Mouse (Mus musculus) central nervous system, embryonic 18 days (tissue): ENCODE results near the gene Abcf1. TPM values are rescaled to one million over a fixed set of nuclear protein-coding genes. Genes with fewer than 3 reads are reported as not detected.

Experiments
- polyA plus RNA-seq: library from polyadenylated mRNA; depleted of rRNA; stranded (reverse); fragments of >200 nt; gene quantifications from 2 replicates; pipeline ENCODE4 v1.2.3, GENCODE M21; 2012; rRNA removed

Gene Abcf1
- polyA plus RNA-seq, result 77.3 and 77.5 TPM in 2 replicates

DNA sequence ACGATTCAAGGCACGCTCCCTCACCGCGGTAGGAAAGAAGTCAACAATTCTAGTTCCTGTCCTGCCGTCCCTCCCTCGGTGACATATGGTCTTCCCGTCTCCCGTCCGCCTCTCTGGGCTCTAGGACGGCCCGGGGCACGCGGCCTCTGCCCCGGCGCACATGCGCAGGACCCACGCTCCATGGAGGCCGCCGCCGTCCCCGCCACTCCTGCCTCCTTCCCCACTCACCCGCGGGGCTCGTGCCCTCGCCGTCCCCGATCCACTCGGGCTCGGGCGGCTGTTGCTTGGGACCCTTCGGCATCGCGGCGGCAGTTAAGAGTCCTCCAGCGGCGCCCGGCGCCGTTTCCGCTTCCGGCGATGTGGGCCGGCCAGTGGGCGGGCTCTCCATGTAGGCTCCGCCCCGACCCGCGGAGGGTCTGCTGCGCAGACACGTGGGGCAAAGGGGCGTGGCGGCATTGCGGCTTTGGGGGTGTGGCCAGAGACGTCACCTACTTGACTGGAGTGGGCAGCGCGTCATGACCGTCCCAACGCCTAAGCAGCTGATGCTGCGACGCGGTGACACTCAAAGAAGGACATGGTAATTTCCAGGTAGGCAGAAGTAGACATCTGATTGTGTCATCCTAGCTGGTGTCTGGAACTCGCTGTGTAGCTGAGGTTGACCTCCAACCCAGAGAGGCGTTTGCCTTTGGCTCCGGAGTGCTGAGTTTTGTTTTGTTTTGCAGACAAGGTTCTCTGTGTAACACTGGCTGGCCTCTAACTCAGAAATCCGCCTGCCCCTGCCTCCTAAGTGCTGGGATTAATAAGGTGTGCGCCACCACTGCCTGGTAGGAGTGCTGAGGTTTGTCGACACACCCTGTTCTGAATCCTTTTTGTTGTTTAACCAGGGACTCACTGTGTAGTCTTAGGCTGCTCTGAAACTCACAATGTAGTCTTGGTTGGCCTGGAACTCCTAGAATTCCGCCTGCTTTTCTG is at the start of gene Abcf1:
Gene Abcf1, minus strand, starts transcription at position 344 of the 972 bp plus-strand sequence.

DNA sequence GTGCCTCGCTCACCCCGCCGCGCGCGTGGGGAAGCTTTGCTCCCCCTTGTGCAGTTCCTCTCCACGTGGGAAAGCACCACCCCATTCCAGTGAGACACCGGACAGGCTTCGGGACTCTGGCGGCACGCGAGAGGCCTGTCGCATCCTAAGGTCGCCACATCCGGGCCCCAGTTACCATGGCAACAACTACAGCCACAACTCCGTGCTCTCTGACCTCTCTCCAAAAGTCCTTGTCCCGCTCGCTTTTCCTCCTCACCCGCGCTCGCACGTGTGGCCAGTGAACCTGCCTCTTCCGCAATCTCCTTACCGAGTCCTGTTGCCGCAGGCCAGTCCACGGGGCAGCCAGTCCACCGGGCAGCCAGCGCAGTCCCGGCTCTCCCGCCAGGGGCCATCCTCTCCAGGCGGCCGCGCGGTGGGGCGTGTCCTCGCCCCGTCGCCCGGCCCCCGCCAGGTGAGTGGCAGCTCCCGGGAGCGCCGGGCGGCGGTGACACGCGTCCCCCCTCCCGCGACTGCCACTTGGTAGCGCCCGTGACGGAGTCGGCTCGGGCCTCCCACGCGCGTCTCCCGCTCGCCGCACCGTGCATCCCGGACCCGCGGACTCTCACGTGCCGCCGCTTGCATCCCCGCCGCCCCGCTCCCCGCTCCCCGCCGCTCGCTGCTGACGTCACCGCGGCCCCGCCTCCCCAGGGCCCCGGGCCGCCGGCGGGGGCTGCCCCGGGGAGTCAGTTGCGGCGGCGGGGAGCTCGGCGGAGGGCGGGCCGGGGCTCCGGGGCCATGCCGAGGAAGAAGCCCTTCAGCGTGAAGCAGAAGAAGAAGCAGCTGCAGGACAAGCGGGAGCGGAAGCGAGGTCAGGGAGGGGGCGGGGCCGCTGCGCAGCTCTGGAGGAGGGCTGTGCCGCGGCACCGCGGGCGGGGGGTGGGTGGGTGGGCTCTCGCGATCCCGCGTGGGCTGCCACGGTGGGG is 10.1 kb upstream of the Abcf1 start, which contains the start of the genes Gnl1 and Prr3:
Gene Gnl1, plus strand, starts transcription at position 451 of the 962 bp plus-strand sequence.
Gene Prr3, minus strand, starts transcription at position 836 of the 962 bp plus-strand sequence.

DNA sequence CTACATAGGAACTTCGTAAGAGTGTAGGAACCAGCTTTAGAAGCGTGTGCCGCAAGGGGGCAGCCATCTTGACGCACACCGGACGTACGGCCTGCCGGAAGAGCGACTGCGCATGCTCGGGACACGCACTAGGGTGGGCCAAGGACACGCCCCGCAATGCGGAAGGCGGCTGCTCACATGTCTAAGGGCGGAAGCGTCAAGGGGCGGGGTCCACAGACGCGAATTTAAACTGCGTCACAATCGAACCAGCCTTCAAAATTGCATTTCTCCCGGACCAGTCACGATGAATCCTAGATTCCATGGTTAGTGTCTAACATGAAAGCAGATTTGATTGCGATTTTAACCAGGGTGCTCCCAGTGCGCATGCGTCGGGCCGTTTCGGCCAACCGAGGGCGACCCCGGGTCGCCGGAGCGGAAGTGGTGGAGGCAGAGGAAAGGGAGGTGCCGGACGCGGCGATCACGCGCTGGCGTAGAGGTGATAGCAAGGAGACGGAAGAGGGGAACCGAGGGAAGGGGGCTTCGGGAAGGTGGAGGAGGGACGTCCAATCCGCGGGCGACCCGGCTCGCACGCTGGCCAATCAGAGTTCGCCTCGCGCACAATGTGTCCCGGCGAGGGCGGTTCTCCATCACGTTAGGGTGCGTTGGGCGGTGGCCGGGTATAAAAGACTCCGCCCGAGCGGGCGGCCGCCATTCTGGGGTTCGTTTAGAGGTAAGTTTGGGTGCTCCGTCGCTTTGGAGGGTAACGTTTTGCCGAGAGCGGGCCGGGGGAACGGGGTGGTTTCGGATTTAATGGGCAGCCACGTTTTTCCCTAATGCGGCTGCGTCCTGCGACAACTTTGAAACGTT is 53.0 kb downstream of the Abcf1 start, which contains the start of the genes Mrps18b and Ppp1r10:
Gene Mrps18b, minus strand, starts transcription at position 93 of the 846 bp plus-strand sequence.
Gene Ppp1r10, plus strand, starts transcription at position 138 of the 846 bp plus-strand sequence.

DNA sequence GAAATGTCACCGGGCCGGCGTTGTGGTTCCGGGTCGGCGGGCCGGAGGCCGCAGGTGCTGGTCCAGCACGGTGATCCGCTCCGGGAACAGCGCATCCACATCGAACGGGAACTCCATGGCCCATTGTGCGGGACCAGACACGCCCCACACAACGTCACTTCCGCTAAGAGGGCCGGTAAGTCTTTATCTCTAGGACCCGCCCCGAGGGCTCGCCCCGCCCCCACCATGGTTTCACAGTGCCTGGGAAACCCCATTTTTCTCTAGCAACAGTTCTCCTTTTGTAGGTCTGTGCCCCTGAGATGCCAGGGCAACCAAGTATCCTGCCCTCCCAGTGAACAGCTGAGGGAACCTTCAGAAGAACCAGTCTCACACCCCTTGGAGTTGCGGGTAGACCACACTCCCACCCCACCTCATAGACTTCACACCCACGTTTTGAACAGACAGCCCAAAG is 59.6 kb downstream of the Abcf1 start, which contains the start of gene Atat1:
Gene Atat1, minus strand, starts transcription at position 157 of the 451 bp plus-strand sequence.

Other genes starting within 250 kb of the Abcf1 start
- 7.9 and 9.5 TPM in 2 replicates for gene Ier3, start 148.1 kb downstream of the Abcf1 start, polyA plus RNA-seq
- 149 and 160 TPM in 2 replicates for gene Flot1, start 146.5 kb downstream of the Abcf1 start, polyA plus RNA-seq
- gene Tubb5, start 131.5 kb downstream of the Abcf1 start, polyA plus RNA-seq, result 2,694 and 2,976 TPM in 2 replicates
- 15.9 and 16.6 TPM in 2 replicates for gene Mdc1, start 128.2 kb downstream of the Abcf1 start, polyA plus RNA-seq
- gene Nrm, start 108.4 kb downstream of the Abcf1 start, polyA plus RNA-seq, result 18.0 and 21.4 TPM in 2 replicates
- 29.3 and 32.5 TPM in 2 replicates for gene Ppp1r18, start 104.2 kb downstream of the Abcf1 start, polyA plus RNA-seq
- gene Dhx16, start 89.9 kb downstream of the Abcf1 start, polyA plus RNA-seq, result 47.6 and 53.6 TPM in 2 replicates
- gene 2310061I04Rik, start 72.3 kb downstream of the Abcf1 start, polyA plus RNA-seq, result 93.8 and 104 TPM in 2 replicates
- gene Atat1, start 59.7 kb downstream of the Abcf1 start, polyA plus RNA-seq, result 448 and 535 TPM in 2 replicates
- 52.4 and 53.0 TPM in 2 replicates for gene Mrps18b, start 53.4 kb downstream of the Abcf1 start, polyA plus RNA-seq
- gene Ppp1r10, start 53.3 kb downstream of the Abcf1 start, polyA plus RNA-seq, result 37.8 and 40.7 TPM in 2 replicates
- 45.2 and 54.4 TPM in 2 replicates for gene Gnl1, start 10.1 kb upstream of the Abcf1 start, polyA plus RNA-seq
- gene Prr3, start 10.5 kb upstream of the Abcf1 start, polyA plus RNA-seq, result 72.9 and 85.4 TPM in 2 replicates
- gene H2-T24, start 50.8 kb upstream of the Abcf1 start, polyA plus RNA-seq, result 0.26 and 0.44 TPM in 2 replicates
- gene H2-T23, start 63.1 kb upstream of the Abcf1 start, polyA plus RNA-seq, result 8.9 and 9.5 TPM in 2 replicates
- gene H2-T22, start 73.0 kb upstream of the Abcf1 start, polyA plus RNA-seq, result 8.2 and 8.8 TPM in 2 replicates
- not detected in 2 replicates for gene Gm6034, start 73.2 kb upstream of the Abcf1 start, polyA plus RNA-seq
- gene Gm11127, start 88.6 kb upstream of the Abcf1 start, polyA plus RNA-seq, result 0.04 TPM in 1 of 2 replicates, not detected in the other
- not detected in 2 replicates for gene Gm19684, start 151.9 kb upstream of the Abcf1 start, polyA plus RNA-seq
- gene Gm7030, start 159.7 kb upstream of the Abcf1 start, polyA plus RNA-seq, result not detected in 2 replicates
- gene Gm8909, start 198.8 kb upstream of the Abcf1 start, polyA plus RNA-seq, result not detected in 2 replicates
- gene H2-T3, start 220.5 kb upstream of the Abcf1 start, polyA plus RNA-seq, result not detected in 2 replicates